Mouse (Mus musculus): ENCODE measurements around the gene Vsir.
A peak's percentile ranks its signal among the peaks of the same experiment; 100 is the strongest.

Vsir gene

GRCm38 (mm10) chr10:60388332-60388731 is 41.7 kb downstream of the Vsir start:
- no peak for DNase-seq (ENCODE audit: low read depth, low spot score)

GRCm38 (mm10) chr10:60389447-60389865 is 42.8 kb downstream of the Vsir start:
- peak; percentile 44 for DNase-seq (ENCODE audit: low read depth, low spot score)

GRCm38 (mm10) chr10:60390177-60390903 is 43.7 kb downstream of the Vsir start:
- no peak for DNase-seq (ENCODE audit: low read depth, low spot score)

GRCm38 (mm10) chr10:60390904-60391420 is 44.3 kb downstream of the Vsir start:
- no peak for DNase-seq (ENCODE audit: low read depth, low spot score)

- no peak for DNase-seq (ENCODE audit: low read depth, low spot score)
Measured at GRCm38 (mm10) chr10:60391661-60392060, 45.0 kb downstream of the Vsir start.

GRCm38 (mm10) chr10:60394936-60395335 is 48.3 kb downstream of the Vsir start:
- no peak for DNase-seq (ENCODE audit: low read depth, low spot score)

GRCm38 (mm10) chr10:60395605-60396004 is 49.0 kb downstream of the Vsir start:
- DNase-seq (ENCODE audit: low read depth, low spot score), result no peak

- DNase-seq (ENCODE audit: low read depth, low spot score), result no peak
Measured at GRCm38 (mm10) chr10:60398051-60398814, 51.6 kb downstream of the Vsir start.

- no peak for DNase-seq (ENCODE audit: low read depth, low spot score)
Measured at GRCm38 (mm10) chr10:60399449-60399848, 52.8 kb downstream of the Vsir start, which contains the start of gene Gm17455. TSS of gene Gm17455 (plus strand) at chr10:60399726.

- DNase-seq (ENCODE audit: low read depth, low spot score), result no peak
Measured at GRCm38 (mm10) chr10:60400507-60401295, 54.0 kb downstream of the Vsir start.

GRCm38 (mm10) chr10:60405460-60406177 is 59.0 kb downstream of the Vsir start:
- DNase-seq (ENCODE audit: low read depth, low spot score), result peak; percentile 48

GRCm38 (mm10) chr10:60407831-60408230 is 61.2 kb downstream of the Vsir start:
- DNase-seq (ENCODE audit: low read depth, low spot score), result peak; percentile 44

GRCm38 (mm10) chr10:60411794-60412193 is 65.1 kb downstream of the Vsir start:
- no peak for DNase-seq (ENCODE audit: low read depth, low spot score)

GRCm38 (mm10) chr10:60413756-60414155 is 67.1 kb downstream of the Vsir start:
- DNase-seq (ENCODE audit: low read depth, low spot score), result no peak

- no peak for DNase-seq (ENCODE audit: low read depth, low spot score)
Measured at GRCm38 (mm10) chr10:60417041-60417440, 70.4 kb downstream of the Vsir start.

GRCm38 (mm10) chr10:60418137-60418536 is 71.5 kb downstream of the Vsir start:
- peak; percentile 19 for DNase-seq (ENCODE audit: low read depth, low spot score)

- no peak for DNase-seq (ENCODE audit: low read depth, low spot score)
Measured at GRCm38 (mm10) chr10:60419624-60420023, 73.0 kb downstream of the Vsir start.
